Mouse (Mus musculus) c-Kit-negative CD71-positive TER-119-positive erythroid progenitor cells, embryonic 14.5 days (primary cell): ENCODE results near the gene Crocc2.

Experiments used
- DNase-seq: peaks from one replicate; pipeline ENCODE4 v3.0.0-alpha.2; 2013; ENCODE audit warnings: low read depth, low spot score

Crocc2 gene

GRCm38 (mm10) chr1:93168295-93168775, at the start of gene Crocc2:
Gene Crocc2 (plus strand): TSS chr1:93168725.
- no peak for DNase-seq

GRCm38 (mm10) chr1:93118816-93119215, 49.7 kb upstream of the Crocc2 start:
- DNase-seq: no peak

- no peak for DNase-seq
Observed at GRCm38 (mm10) chr1:93123179-93123854, 45.2 kb upstream of the Crocc2 start.

- no peak for DNase-seq
Observed at GRCm38 (mm10) chr1:93124066-93124465, 44.5 kb upstream of the Crocc2 start.

GRCm38 (mm10) chr1:93125256-93125655, 43.3 kb upstream of the Crocc2 start:
- DNase-seq: no peak

GRCm38 (mm10) chr1:93128209-93128608, 40.3 kb upstream of the Crocc2 start:
- no peak for DNase-seq

GRCm38 (mm10) chr1:93128710-93129349, 39.7 kb upstream of the Crocc2 start:
- DNase-seq: no peak

- DNase-seq: no peak
Observed at GRCm38 (mm10) chr1:93130242-93130983, 38.1 kb upstream of the Crocc2 start.

GRCm38 (mm10) chr1:93132676-93133075, 35.8 kb upstream of the Crocc2 start:
- DNase-seq: no peak

GRCm38 (mm10) chr1:93135036-93135526, 33.4 kb upstream of the Crocc2 start, which contains the start of gene Agxt:
Gene Agxt (plus strand): TSS chr1:93135240.
- no peak for DNase-seq

GRCm38 (mm10) chr1:93138534-93138933, 30.0 kb upstream of the Crocc2 start:
- no peak for DNase-seq

GRCm38 (mm10) chr1:93139713-93140112, 28.8 kb upstream of the Crocc2 start:
- no peak for DNase-seq

GRCm38 (mm10) chr1:93142871-93143270, 25.7 kb upstream of the Crocc2 start:
- no peak for DNase-seq

- DNase-seq: no peak
Observed at GRCm38 (mm10) chr1:93144176-93144575, 24.3 kb upstream of the Crocc2 start.

- no peak for DNase-seq
Observed at GRCm38 (mm10) chr1:93150907-93151661, 17.4 kb upstream of the Crocc2 start.

- DNase-seq: no peak
Observed at GRCm38 (mm10) chr1:93157566-93157965, 11.0 kb upstream of the Crocc2 start.

- no peak for DNase-seq
Observed at GRCm38 (mm10) chr1:93158916-93159315, 9.6 kb upstream of the Crocc2 start.

- DNase-seq: no peak
Observed at GRCm38 (mm10) chr1:93159566-93160500, 8.7 kb upstream of the Crocc2 start.

- DNase-seq: no peak
Observed at GRCm38 (mm10) chr1:93160501-93161133, 7.9 kb upstream of the Crocc2 start, which contains the start of gene 2310007B03Rik. Gene 2310007B03Rik (minus strand): TSS chr1:93160948.

GRCm38 (mm10) chr1:93161350-93161749, 7.2 kb upstream of the Crocc2 start:
- DNase-seq: no peak
